ENCODE assay signal across 25 mouse cellular contexts in genomic region chr11:35385444-35385843, GRCm38 (mm10).
DNase-seq lines count a peak whose midpoint lies in the region; ATAC-seq and TF ChIP-seq lines count a peak whose summit lies in the region.
"Had no signal": no experiment of that assay in that cellular context is flagged by ENCODE, and none has a peak within 500 bp of the region (broad histone marks: within the 10 kb centered on the region; RNA-seq: fewer than 3 reads in every experiment).

No protein-coding gene starts in this region.

- no peak overlapping the region for H3K4me2 ChIP-seq in heart, embryonic 11.5 days
- H3K4me2 ChIP-seq in embryonic facial prominence, embryonic 11.5 days (ENCODE audit: low read depth, low read length) = no peak overlapping the region
- no peak overlapping the region for H3K4me2 ChIP-seq in limb, embryonic 11.5 days (ENCODE audit: low read depth, severe bottlenecking)
- H3K4me2 ChIP-seq: hindbrain, embryonic 15.5 days; liver, embryonic 13.5 days; lung, embryonic 14.5 days; midbrain, embryonic 15.5 days; neural tube, embryonic 12.5 days had no signal

- H3K9ac ChIP-seq in heart, embryonic 11.5 days (ENCODE audit: low read depth, low read length) = no peak overlapping the region
- H3K9ac ChIP-seq in ES-E14 (ENCODE audit: insufficient read depth, low read depth, low read length, poor library complexity, severe bottlenecking) = peak overlapping the region; percentile 41
- H3K9ac ChIP-seq in embryonic facial prominence, embryonic 11.5 days (replicated peaks; ENCODE audit: low read length) = no peak overlapping the region
- H3K9ac ChIP-seq in limb, embryonic 11.5 days (ENCODE audit: low read length) = no peak overlapping the region
- H3K9ac ChIP-seq: hindbrain, embryonic 15.5 days; liver, embryonic 13.5 days; lung, embryonic 14.5 days; midbrain, embryonic 15.5 days; neural tube, embryonic 12.5 days had no signal

- H3K4me1 ChIP-seq in heart, embryonic 10.5 days = peaks cover 41% of the 10 kb centered on the region
- H3K4me1 ChIP-seq in heart, embryonic 11.5 days (ENCODE audit: control insufficient read depth, insufficient read depth, low read length) = 0 out of 2 replicates have a peak, but pooled peaks cover 7% of the 10 kb centered on the region
- H3K4me1 ChIP-seq in ES-E14 (ENCODE audit: control insufficient read depth in 2 of 2, insufficient read depth in 2 of 2, low read length in 2 of 2, poor library complexity in 1 of 2) = peaks cover 29 to 36% of the 10 kb centered on the region in 2 experiments
- H3K4me1 ChIP-seq in embryonic facial prominence, embryonic 11.5 days (ENCODE audit: control insufficient read depth, insufficient read depth, low read length) = peaks cover 3% of the 10 kb centered on the region; the same call in 1 of the 2 replicates
- peaks cover 60% of the 10 kb centered on the region for H3K4me1 ChIP-seq in limb, embryonic 11.5 days (ENCODE audit: control insufficient read depth, insufficient read depth, low read length)
- H3K4me1 ChIP-seq: hindbrain, embryonic 15.5 days; liver, embryonic 13.5 days; midbrain, embryonic 15.5 days; neural tube, embryonic 12.5 days had no signal

- H3K36me3 ChIP-seq in heart, embryonic 10.5 days = no peaks in the 10 kb centered on the region
- no peaks in the 10 kb centered on the region for H3K36me3 ChIP-seq in heart, embryonic 11.5 days (ENCODE audit: control insufficient read depth, insufficient read depth, low read length)
- H3K36me3 ChIP-seq in ES-E14 (ENCODE audit: control insufficient read depth, insufficient read depth, low read length, poor library complexity, severe bottlenecking) = no peaks in the 10 kb centered on the region; the same call in 1 of the 2 replicates
- no peaks in the 10 kb centered on the region for H3K36me3 ChIP-seq in embryonic facial prominence, embryonic 11.5 days (replicated peaks; ENCODE audit: control insufficient read depth, insufficient read depth, low read depth, low read length)
- no peaks in the 10 kb centered on the region for H3K36me3 ChIP-seq in limb, embryonic 11.5 days (ENCODE audit: control insufficient read depth, insufficient read depth, low read length)
- H3K36me3 ChIP-seq: hindbrain, embryonic 15.5 days; liver, embryonic 13.5 days; midbrain, embryonic 15.5 days; neural tube, embryonic 12.5 days had no signal

- no peak for DNase-seq in heart, embryonic 10.5 days (ENCODE audit: low spot score)
- no peak for DNase-seq in ES-E14 (ENCODE audit: low read depth, low spot score)
- peak; percentile 48 for DNase-seq in embryonic facial prominence, embryonic 11.5 days (ENCODE audit: low spot score)
- no peak for DNase-seq in limb, embryonic 11.5 days (ENCODE audit: low spot score)
- no peak for DNase-seq in spleen, postnatal 14 days (ENCODE audit: low spot score in 2 of 2)
- no peak for DNase-seq in frontal cortex, adult 2 months (ENCODE audit: extremely low spot score in 1 of 2, low spot score in 1 of 2)
- no peak for DNase-seq in layer of hippocampus, postnatal 14 days (ENCODE audit: low spot score in 2 of 2)
- DNase-seq: cerebellum, adult 11-12 months; cerebellum, postnatal 10 days; gastrocnemius, postnatal 14 days; heart, adult 11 months; kidney, adult 8-10 months; kidney, postnatal 36 days; layer of hippocampus, adult 9-11 months; liver, embryonic 13.5 days; lung, postnatal 4 days; right cerebral cortex, postnatal 14 days; thymus, postnatal 14 days had no signal

- 0 out of 2 replicates have a peak overlapping the region, but pooled peaks have one; percentile 10 for H3K27ac ChIP-seq in heart, embryonic 10.5 days
- no peak overlapping the region for H3K27ac ChIP-seq in heart, embryonic 11.5 days (ENCODE audit: low read depth, low read length)
- H3K27ac ChIP-seq in ES-E14 (ENCODE audit: insufficient read depth, low read depth, low read length, poor library complexity, severe bottlenecking) = peak overlapping the region; percentile 48; the same call in 1 of the 2 replicates
- 0 out of 2 replicates have a peak overlapping the region, but pooled peaks have one; percentile 36 for H3K27ac ChIP-seq in embryonic facial prominence, embryonic 11.5 days (replicated peaks; ENCODE audit: low read depth, low read length)
- peak overlapping the region; percentile 38; the same call in 1 of the 2 replicates for H3K27ac ChIP-seq in limb, embryonic 11.5 days (replicated peaks; ENCODE audit: low read depth, low read length)
- H3K27ac ChIP-seq: hindbrain, embryonic 15.5 days; left cerebral cortex, adult 2 months; liver, embryonic 13.5 days; midbrain, embryonic 15.5 days; neural tube, embryonic 12.5 days had no signal

- H3K4me3 ChIP-seq in heart, embryonic 10.5 days = no peak overlapping the region
- no peak overlapping the region for H3K4me3 ChIP-seq in heart, embryonic 11.5 days (ENCODE audit: low read depth, low read length)
- H3K4me3 ChIP-seq in ES-E14 (ENCODE audit: insufficient read depth in 1 of 2, low read depth in 1 of 2, low read length in 2 of 2, poor library complexity in 1 of 2, severe bottlenecking in 1 of 2) = peak overlapping the region in 1 of 2 experiments; percentile 15; a peak in 1 of 4 replicates
- no peak overlapping the region for H3K4me3 ChIP-seq in embryonic facial prominence, embryonic 11.5 days (ENCODE audit: low read depth, low read length)
- no peak overlapping the region for H3K4me3 ChIP-seq in limb, embryonic 11.5 days (ENCODE audit: low read depth, low read length)
- H3K4me3 ChIP-seq: hindbrain, embryonic 15.5 days; left cerebral cortex, adult 2 months; liver, embryonic 13.5 days; midbrain, embryonic 15.5 days; neural tube, embryonic 12.5 days had no signal

- H3K9me3 ChIP-seq in heart, embryonic 10.5 days = no peaks in the 10 kb centered on the region
- H3K9me3 ChIP-seq in heart, embryonic 11.5 days (replicated peaks; ENCODE audit: control insufficient read depth, low read length) = no peaks in the 10 kb centered on the region
- no peaks in the 10 kb centered on the region for H3K9me3 ChIP-seq in ES-E14 (ENCODE audit: control insufficient read depth, insufficient read depth, low read depth, low read length)
- no peaks in the 10 kb centered on the region for H3K9me3 ChIP-seq in embryonic facial prominence, embryonic 11.5 days (replicated peaks; ENCODE audit: control insufficient read depth, low read length)
- no peaks in the 10 kb centered on the region for H3K9me3 ChIP-seq in limb, embryonic 11.5 days (ENCODE audit: control insufficient read depth, low read length)
- H3K9me3 ChIP-seq: hindbrain, embryonic 15.5 days; liver, embryonic 13.5 days; midbrain, embryonic 15.5 days; neural tube, embryonic 12.5 days had no signal

- no peaks in the 10 kb centered on the region for H3K27me3 ChIP-seq in heart, embryonic 10.5 days (ENCODE audit: insufficient read depth, poor library complexity, severe bottlenecking)
- no peaks in the 10 kb centered on the region for H3K27me3 ChIP-seq in heart, embryonic 11.5 days (ENCODE audit: control insufficient read depth, insufficient read depth, low read length)
- H3K27me3 ChIP-seq in embryonic facial prominence, embryonic 11.5 days (ENCODE audit: control insufficient read depth, insufficient read depth, low read length) = no peaks in the 10 kb centered on the region
- no peaks in the 10 kb centered on the region for H3K27me3 ChIP-seq in limb, embryonic 11.5 days (ENCODE audit: control insufficient read depth, insufficient read depth, low read length)
- H3K27me3 ChIP-seq: liver, embryonic 13.5 days; neural tube, embryonic 12.5 days had no signal

- in situ Hi-C loops in ES-E14 (cut with MboI; ENCODE audit: low sequenced_read_pairs in 2 of 2, unreplicated experiment in 2 of 2) = no loop called here

- WGBS in heart, embryonic 10.5 days = 23% methylated on average over 3 of the region's 3 CpGs
- 24% methylated on average over 3 of the region's 3 CpGs for whole genome bisulfite sequencing in heart, embryonic 11.5 days (ENCODE audit: insufficient replicate concordance)
- 15% methylated on average over 3 of the region's 3 CpGs for WGBS in embryonic facial prominence, embryonic 11.5 days
- 1% methylated on average over 3 of the region's 3 CpGs for WGBS in limb, embryonic 11.5 days

- no peak for ATAC-seq in heart, embryonic 11.5 days (replicated peaks; ENCODE audit: insufficient number of reproducible peaks, low FRiP score, low TSS enrichment)
- peak; percentile 26 for ATAC-seq in embryonic facial prominence, embryonic 11.5 days (replicated peaks; ENCODE audit: insufficient number of reproducible peaks, low FRiP score, low TSS enrichment, low read depth)
- peak; percentile 58; the same call in 1 of the 2 replicates for ATAC-seq in limb, embryonic 11.5 days (ENCODE audit: insufficient number of reproducible peaks, low FRiP score, low TSS enrichment, low read depth)
- ATAC-seq: forebrain, embryonic 14.5 days; midbrain, embryonic 15.5 days had no signal

TF ChIP-seq in ES-E14, 5 proteins besides CTCF, POLR2A, EP300 and RAD21:
- no peak for TF ChIP-seq CHD2 (IDR thresholded peaks at IDR 0.05; ENCODE audit: low read depth, low read length)
- no peak for TF ChIP-seq ZC3H11A (IDR thresholded peaks at IDR 0.05; ENCODE audit: borderline replicate concordance, low read depth, low read length)
- no peak for TF ChIP-seq ZNF384 (IDR thresholded peaks at IDR 0.05; ENCODE audit: low read depth, low read length)
- no peak for TF ChIP-seq HCFC1 (IDR thresholded peaks at IDR 0.05; ENCODE audit: borderline replicate concordance, insufficient read depth, low read length)
- no peak for TF ChIP-seq MAFK (IDR thresholded peaks at IDR 0.05; ENCODE audit: insufficient read depth, low read depth, low read length)
